Mouse (Mus musculus): ENCODE data around the gene Rbms3.

Rbms3 gene

GRCm38 (mm10) chr9:117059135-117059534, 570.6 kb downstream of the Rbms3 start:
- no peak for DNase-seq (ENCODE audit: low read depth in 1 of 2, low spot score in 2 of 2)

GRCm38 (mm10) chr9:117051935-117052334, 577.8 kb downstream of the Rbms3 start:
- no peak for DNase-seq (ENCODE audit: low read depth in 1 of 2, low spot score in 2 of 2)

GRCm38 (mm10) chr9:117048641-117049040, 581.1 kb downstream of the Rbms3 start:
- DNase-seq (ENCODE audit: low read depth in 1 of 2, low spot score in 2 of 2) = no peak

- no peak for DNase-seq (ENCODE audit: low read depth in 1 of 2, low spot score in 2 of 2)
Measured at GRCm38 (mm10) chr9:117041993-117042366, 587.7 kb downstream of the Rbms3 start.

- DNase-seq (ENCODE audit: low read depth in 1 of 2, low spot score in 2 of 2) = no peak
Measured at GRCm38 (mm10) chr9:117041291-117041992, 588.3 kb downstream of the Rbms3 start.

- DNase-seq (ENCODE audit: low read depth in 1 of 2, low spot score in 2 of 2) = no peak
Measured at GRCm38 (mm10) chr9:117039941-117040453, 589.7 kb downstream of the Rbms3 start.

GRCm38 (mm10) chr9:117032690-117033089, 597.0 kb downstream of the Rbms3 start:
- DNase-seq (ENCODE audit: low read depth in 1 of 2, low spot score in 2 of 2) = no peak

- DNase-seq (ENCODE audit: low read depth in 1 of 2, low spot score in 2 of 2) = no peak
Measured at GRCm38 (mm10) chr9:117031237-117031636, 598.5 kb downstream of the Rbms3 start.

- DNase-seq (ENCODE audit: low read depth in 1 of 2, low spot score in 2 of 2) = no peak
Measured at GRCm38 (mm10) chr9:117030837-117031236, 598.9 kb downstream of the Rbms3 start.

GRCm38 (mm10) chr9:117029953-117030352, 599.8 kb downstream of the Rbms3 start:
- no peak for DNase-seq (ENCODE audit: low read depth in 1 of 2, low spot score in 2 of 2)

GRCm38 (mm10) chr9:117028586-117028985, 601.1 kb downstream of the Rbms3 start:
- no peak for DNase-seq (ENCODE audit: low read depth in 1 of 2, low spot score in 2 of 2)

- no peak for DNase-seq (ENCODE audit: low read depth in 1 of 2, low spot score in 2 of 2)
Measured at GRCm38 (mm10) chr9:117022086-117022485, 607.6 kb downstream of the Rbms3 start.

- no peak for DNase-seq (ENCODE audit: low read depth in 1 of 2, low spot score in 2 of 2)
Measured at GRCm38 (mm10) chr9:117021506-117021905, 608.2 kb downstream of the Rbms3 start.

- DNase-seq (ENCODE audit: low read depth in 1 of 2, low spot score in 2 of 2) = no peak
Measured at GRCm38 (mm10) chr9:117020216-117020615, 609.5 kb downstream of the Rbms3 start.

GRCm38 (mm10) chr9:117018741-117019163, 611.0 kb downstream of the Rbms3 start:
- DNase-seq (ENCODE audit: low read depth in 1 of 2, low spot score in 2 of 2) = no peak

- no peak for DNase-seq (ENCODE audit: low read depth in 1 of 2, low spot score in 2 of 2)
Measured at GRCm38 (mm10) chr9:117018301-117018700, 611.4 kb downstream of the Rbms3 start.

GRCm38 (mm10) chr9:117016605-117017319, 613.0 kb downstream of the Rbms3 start:
- no peak for DNase-seq (ENCODE audit: low read depth in 1 of 2, low spot score in 2 of 2)

GRCm38 (mm10) chr9:117013386-117013785, 616.3 kb downstream of the Rbms3 start:
- DNase-seq (ENCODE audit: low read depth in 1 of 2, low spot score in 2 of 2) = no peak

GRCm38 (mm10) chr9:117010801-117011200, 618.9 kb downstream of the Rbms3 start:
- no peak for DNase-seq (ENCODE audit: low read depth in 1 of 2, low spot score in 2 of 2)

- DNase-seq (ENCODE audit: low read depth in 1 of 2, low spot score in 2 of 2) = no peak
Measured at GRCm38 (mm10) chr9:117008194-117008593, 621.5 kb downstream of the Rbms3 start.

GRCm38 (mm10) chr9:117002083-117002482, 627.6 kb downstream of the Rbms3 start:
- no peak for DNase-seq (ENCODE audit: low read depth in 1 of 2, low spot score in 2 of 2)

GRCm38 (mm10) chr9:116999186-116999585, 630.5 kb downstream of the Rbms3 start:
- no peak for DNase-seq (ENCODE audit: low read depth in 1 of 2, low spot score in 2 of 2)

Measured in monocyte, adult 2 months (primary cell).